Mouse (Mus musculus): ENCODE data around the gene Gm11555.
A peak's percentile ranks its signal among the peaks of the same experiment; 100 is the strongest.
"Not testable (repeated sequence)": the region's sequence is repeated elsewhere in the genome, so short reads cannot be mapped to it uniquely, and the experiment has no call there.

Gm11555 gene

GRCm38 (mm10) chr11:99650136-99650535 lies at the start of gene Gm11555:
TSS of gene Gm11555 (minus strand) at chr11:99650236.
- DNase-seq, result no peak

DNA sequence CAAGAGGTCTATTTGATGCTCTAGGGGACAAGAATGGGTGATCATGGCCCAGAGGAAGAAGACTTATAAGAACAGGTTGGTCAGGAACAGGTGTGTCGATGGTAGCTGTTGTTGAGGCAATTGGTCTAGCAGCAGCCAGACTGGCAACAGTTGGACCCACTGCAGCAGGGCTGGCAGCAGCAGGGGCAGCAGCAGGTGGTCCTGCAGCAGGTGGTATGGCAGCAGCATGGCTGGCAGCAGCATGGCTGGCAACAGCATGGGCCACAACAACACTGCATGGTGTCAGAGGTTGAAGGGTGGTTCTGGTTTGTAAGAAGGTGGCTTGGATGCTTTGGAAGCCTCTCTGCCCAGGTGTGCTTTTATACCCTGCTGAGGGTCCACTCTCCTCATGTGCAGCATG lies 40.4 kb upstream of the Gm11555 start, which contains the start of gene Gm14190:
Gm14190 (minus strand) TSS at position 278 of the 400 bp plus-strand sequence.
- no peak for DNase-seq

- DNase-seq, result not testable (repeated sequence)
Observed at GRCm38 (mm10) chr11:99685235-99685634, 35.2 kb upstream of the Gm11555 start.

- no peak for DNase-seq
Observed at GRCm38 (mm10) chr11:99683481-99683880, 33.4 kb upstream of the Gm11555 start.

DNA sequence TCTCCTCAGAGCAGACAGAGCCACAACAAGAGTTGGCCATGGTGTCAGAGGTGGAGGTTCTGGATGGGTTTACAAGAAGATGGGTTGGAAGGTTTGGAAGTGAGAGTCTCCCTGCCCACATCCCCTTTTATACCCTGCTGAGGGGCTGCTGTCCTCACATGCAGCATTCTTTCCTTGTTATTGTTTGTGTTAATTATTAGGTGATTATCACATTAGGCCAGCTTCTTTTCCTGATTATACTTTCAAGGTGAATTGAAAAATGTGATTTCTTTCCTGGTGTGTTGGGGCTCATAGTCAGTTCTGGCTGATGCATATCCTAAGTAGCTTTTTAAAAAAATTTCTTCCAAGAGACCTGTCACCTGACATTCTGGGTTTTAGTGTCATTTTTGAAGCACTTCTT lies 15.8 kb upstream of the Gm11555 start, which contains the start of gene Krtap4-6:
Krtap4-6 (minus strand) TSS at position 101 of the 400 bp plus-strand sequence.
- no peak for DNase-seq

DNA sequence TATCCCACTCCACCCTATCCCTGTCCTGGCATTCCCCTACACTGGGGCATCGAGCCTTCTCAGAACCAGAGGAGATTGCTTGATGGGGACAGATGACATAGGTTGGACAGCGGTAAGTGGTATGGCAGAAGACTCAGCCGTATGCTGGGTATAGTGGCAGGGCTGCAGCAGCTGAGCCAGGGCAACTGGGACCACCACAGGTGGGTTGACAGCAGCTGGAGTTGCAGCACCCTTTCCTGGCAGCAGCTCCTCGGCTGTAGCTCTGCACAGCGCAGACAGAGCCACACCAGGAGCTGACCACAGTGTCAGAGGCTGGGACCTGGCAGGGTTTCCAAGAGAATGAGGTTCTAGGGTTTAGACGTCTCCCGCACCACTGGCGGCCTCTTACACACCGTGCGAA lies 12.8 kb upstream of the Gm11555 start:
- DNase-seq, result no peak

- no peak for DNase-seq
Observed at GRCm38 (mm10) chr11:99659256-99659655, 9.2 kb upstream of the Gm11555 start.

GRCm38 (mm10) chr11:99658467-99659010 lies 8.5 kb upstream of the Gm11555 start, which contains the start of gene Gm11563:
TSS of gene Gm11563 (minus strand) at chr11:99658960.
- DNase-seq, result not testable (repeated sequence)

DNA sequence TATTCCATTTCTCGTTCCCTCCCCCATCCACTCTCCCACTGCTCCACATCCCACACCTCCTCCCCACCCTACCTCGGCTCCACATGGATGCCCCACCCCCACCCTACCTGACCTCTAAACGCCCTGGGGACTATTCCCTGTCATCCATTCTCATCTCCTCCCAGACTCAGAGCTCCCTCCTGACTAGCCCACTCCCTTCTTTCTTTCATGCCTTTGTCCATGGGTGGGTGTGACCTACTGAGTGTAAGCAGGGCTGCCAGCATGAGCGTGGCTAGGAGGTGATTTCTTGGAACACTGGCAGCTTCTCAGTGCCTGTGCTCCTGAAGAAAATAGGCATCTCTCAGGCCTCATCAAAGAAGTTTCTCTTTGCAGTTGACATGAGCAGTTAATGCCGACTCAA lies 7.0 kb upstream of the Gm11555 start:
- DNase-seq, result no peak

DNA sequence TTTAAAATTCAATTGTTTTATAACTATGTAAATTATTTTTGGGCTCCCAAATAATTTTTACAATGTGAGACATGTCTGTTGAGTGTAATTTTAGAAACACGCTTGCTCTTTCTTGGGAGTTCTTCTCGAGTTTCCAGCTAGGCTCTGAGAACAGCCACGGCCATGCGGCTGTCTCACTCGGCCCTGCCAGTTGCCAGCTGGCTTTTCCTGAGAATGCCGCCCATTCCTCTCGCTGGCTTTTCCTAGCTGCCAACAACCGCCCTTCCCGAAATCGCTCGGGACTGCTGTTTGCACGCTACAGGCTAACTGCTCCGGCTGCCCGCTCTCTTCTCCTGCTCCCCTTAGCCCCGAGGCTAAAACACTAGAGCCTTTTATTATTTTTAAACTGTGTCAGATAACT lies 3.6 kb downstream of the Gm11555 start:
- DNase-seq, result no peak

DNA sequence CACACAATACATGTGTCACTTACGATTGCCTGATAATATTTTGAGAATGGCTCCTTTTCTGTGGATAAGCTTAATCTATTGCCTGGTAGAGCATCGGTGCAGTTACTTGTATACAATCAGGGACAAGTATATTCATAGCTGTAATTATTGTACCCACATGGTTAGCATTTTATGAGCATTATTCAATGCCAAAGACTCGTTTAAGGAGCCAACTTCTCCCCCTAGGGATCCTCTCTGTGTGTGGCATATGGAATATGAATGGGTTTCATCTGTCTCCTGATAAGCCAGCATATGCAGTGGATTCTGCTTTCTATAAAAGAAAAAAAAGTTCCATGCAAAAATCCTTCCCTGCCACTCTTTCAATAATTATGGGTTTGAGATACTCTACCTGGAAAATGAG lies 5.7 kb downstream of the Gm11555 start:
- DNase-seq, result no peak

GRCm38 (mm10) chr11:99643635-99644139 lies 6.3 kb downstream of the Gm11555 start, which contains the start of gene Krtap4-7:
TSS of gene Krtap4-7 (minus strand) at chr11:99644089.
- not testable (repeated sequence) for DNase-seq

- no peak for DNase-seq
Observed at GRCm38 (mm10) chr11:99640926-99641325, 9.1 kb downstream of the Gm11555 start.

DNA sequence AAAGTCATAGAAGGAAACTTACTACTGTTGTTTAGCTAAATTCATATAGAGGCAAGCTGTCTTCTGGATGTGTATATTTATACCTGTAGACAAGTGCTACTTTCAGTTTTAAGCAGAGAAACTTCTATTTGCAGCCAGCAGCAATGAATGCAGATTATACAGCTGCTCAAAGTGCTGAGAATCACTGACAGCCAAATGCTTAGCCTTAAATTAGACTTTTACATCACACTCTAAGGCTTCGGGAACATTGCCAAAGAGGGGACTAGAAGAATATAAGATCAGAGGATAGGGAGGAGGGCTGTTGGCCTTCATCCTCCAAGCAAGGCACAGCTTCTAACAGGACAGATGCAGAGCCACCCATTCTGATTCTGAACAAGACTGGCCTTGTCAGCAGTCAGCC lies 12.9 kb downstream of the Gm11555 start:
- DNase-seq, result no peak

GRCm38 (mm10) chr11:99634653-99635134 lies 15.3 kb downstream of the Gm11555 start, which contains the start of gene Krtap4-2:
TSS of gene Krtap4-2 (minus strand) at chr11:99635084.
- no peak for DNase-seq

- DNase-seq, result no peak
Observed at GRCm38 (mm10) chr11:99633293-99633692, 16.7 kb downstream of the Gm11555 start.

DNA sequence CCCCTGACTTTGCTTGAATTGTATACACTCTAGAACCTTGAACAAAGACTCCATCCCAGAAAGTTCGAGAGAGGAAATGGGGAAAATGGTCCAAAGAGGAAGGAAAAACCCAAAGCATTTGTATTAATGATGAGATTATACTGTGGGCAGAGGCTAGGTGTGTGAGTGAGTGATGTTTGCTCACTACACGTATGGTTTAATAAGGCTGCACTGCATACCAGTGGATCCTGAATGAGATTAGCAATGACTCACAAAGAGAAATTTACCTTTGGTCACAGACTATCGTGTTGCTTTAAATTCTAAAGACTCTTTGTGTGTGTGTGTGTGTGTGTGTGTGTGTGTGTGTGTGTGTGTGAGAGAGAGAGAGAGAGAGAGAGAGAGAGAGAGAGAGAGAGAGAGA lies 19.1 kb downstream of the Gm11555 start:
- no peak for DNase-seq

DNA sequence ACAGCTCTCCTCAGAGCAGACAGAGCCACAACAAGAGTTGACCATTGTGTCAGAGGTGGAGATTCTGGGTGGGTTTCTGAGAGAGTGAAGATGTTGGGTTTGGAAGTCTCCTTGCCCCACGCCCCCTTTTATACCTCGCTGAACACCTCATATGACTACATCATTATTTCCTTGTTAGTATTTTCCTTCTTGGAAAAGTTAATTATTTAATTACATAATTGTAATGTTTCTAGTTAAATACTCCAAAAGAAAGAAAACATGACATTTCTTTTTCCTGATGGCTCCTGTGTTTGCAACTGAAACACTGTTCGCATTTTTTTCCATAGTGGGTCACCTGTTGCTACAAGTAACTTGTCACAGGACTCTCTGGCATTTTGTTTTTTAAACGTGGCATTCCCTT lies 21.9 kb downstream of the Gm11555 start, which contains the start of gene Krtap4-1:
Krtap4-1 (minus strand) TSS at position 101 of the 400 bp plus-strand sequence.
- no peak for DNase-seq

DNA sequence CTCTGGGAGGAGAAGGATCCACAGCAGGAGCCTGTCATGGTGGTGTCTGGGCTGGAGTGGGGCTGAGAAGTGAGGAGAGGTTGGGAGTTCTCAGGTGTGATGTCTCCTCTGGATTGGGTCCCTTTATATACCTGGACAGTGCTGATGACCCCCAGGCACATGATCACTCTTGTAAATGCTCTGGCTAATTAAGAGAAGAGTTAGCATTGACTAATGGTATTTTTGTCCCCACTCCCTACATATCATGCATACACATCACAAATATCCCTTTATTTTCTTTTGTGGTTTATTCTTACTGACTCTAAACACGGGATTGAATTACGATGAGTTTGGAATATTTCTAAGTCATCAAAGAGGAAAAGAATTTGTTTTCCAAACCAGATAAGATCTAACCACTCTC lies 29.7 kb downstream of the Gm11555 start, which contains the start of gene Gm11562:
Gm11562 (minus strand) TSS at position 101 of the 400 bp plus-strand sequence.
- no peak for DNase-seq

DNA sequence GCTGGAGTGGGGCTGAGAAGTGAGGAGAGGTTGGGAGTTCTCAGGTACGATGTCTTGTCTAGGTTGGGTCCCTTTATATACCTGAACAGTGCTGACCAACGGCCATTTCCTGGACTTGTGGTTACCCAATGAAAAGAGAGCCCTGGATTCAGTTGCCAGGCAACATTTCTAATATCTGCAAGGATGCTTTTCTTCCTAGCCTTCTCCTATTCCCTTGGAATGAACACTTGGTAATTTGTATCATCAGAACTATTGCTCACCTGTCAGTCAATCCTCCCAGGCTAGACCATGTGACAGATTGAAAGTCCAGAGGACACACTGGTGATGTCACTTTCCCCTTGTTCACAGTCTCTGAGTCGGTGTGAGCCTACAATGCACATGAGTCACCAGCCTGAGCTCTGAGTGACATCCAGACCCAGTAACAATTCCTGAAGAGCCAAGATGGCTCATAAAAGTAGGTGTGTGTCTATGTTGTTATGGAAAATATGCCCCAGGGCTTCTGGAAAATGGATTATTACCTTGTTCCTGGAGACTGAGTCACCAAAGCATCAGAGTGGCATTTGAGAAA lies 35.2 kb downstream of the Gm11555 start, which contains the start of gene Krtap2-4:
Krtap2-4 (minus strand) TSS at position 51 of the 568 bp plus-strand sequence.
- no peak for DNase-seq

DNA sequence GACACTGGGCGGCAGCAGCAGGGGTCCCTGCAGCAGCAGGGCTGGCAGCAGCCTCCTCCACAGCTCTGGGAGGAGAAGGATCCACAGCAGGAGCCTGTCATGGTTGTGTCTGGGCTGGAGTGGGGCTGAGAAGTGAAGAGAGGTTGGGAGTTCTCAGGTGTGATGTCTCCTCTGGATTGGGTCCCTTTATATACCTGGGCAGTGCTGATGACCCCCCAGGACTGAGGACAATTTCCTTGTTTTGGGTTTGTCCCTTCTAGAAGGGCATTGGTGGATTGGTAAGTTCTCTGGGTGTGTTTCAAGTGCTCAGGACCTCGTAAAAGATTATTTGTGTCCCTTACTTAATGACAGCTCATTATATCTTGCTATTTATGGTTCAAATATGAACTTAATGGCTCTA lies 39.9 kb downstream of the Gm11555 start, which contains the start of gene Gm11937:
Gm11937 (minus strand) TSS at position 101 of the 400 bp plus-strand sequence.
- not testable (repeated sequence) for DNase-seq

GRCm38 (mm10) chr11:99609126-99609525 lies 40.9 kb downstream of the Gm11555 start:
- peak; percentile 3 to 6 for DNase-seq

GRCm38 (mm10) chr11:99603208-99603607 lies 46.8 kb downstream of the Gm11555 start, which contains the start of gene Gm11938:
TSS of gene Gm11938 (minus strand) at chr11:99603308.
- DNase-seq, result not testable (repeated sequence)
